8 mouse cellular contexts compared by ENCODE assay signal in the genomic region with DNA sequence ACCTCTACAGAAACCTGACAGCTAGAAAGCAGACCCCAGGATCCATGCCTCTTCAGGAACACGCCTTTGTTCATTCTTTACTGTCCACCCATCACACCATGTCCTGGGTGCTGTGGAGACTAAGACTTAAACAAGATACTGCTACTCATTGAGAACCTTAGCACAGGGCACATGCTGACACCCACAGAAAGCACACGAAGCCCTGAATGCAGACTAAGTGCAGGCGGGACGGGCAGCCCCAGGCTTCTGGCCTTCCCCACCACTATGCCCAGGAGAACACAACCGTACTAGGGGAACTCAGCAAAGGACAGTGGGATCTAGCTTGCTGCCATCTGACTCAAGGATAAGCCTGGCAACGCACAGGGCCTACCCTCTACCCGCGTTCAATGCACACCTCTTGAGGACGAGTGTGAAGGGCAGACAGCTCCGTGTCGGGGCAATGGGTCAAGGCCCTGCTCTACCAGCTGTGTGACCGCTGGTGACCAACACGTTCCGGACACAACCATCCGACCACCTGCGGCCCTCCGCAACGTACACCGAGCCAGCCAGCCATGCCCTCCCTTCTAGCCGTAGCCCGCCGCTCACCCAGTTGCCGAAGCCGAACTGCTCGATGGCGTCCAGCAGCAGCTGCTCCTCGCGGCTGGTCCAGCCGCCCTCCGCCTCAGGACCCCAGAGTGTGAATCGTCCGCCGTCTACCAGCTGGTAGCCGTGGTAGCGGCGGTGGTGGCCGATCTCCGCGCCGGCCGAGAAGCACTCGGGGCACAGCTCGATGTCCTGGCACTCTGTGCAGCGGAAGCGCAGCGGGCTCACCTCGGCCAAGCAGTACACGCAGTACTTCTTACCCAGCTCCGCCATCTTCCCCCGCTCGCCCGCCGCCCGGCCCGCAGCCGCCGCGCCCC. TPM values are rescaled to one million over a fixed set of nuclear protein-coding genes. Genes with fewer than 3 reads are reported as not detected.
A peak's percentile ranks its signal among the peaks of the same experiment; 100 is the strongest.
DNase-seq lines count a peak whose midpoint lies in the region; ATAC-seq lines count a peak whose summit lies in the region.

No protein-coding gene starts in this region.

- H3K9me3 ChIP-seq in intestine, embryonic 14.5 days (ENCODE audit: control insufficient read depth, low read length): no peaks in the 10 kb centered on the region
- H3K9me3 ChIP-seq in liver, embryonic 15.5 days (replicated peaks): no peaks in the 10 kb centered on the region
- H3K9me3 ChIP-seq in neural tube, embryonic 11.5 days (ENCODE audit: control insufficient read depth, low read length): no peaks in the 10 kb centered on the region

- H3K4me1 ChIP-seq in intestine, embryonic 14.5 days (replicated peaks; ENCODE audit: control insufficient read depth, insufficient read depth, low read length): peaks cover 15% of the 10 kb centered on the region
- H3K4me1 ChIP-seq in liver, embryonic 15.5 days (replicated peaks): peaks cover 62% of the 10 kb centered on the region
- H3K4me1 ChIP-seq in neural tube, embryonic 11.5 days (ENCODE audit: control insufficient read depth, insufficient read depth, low read length): peaks cover 18% of the 10 kb centered on the region

- H3K4me3 ChIP-seq in intestine, embryonic 14.5 days (ENCODE audit: low read depth, low read length): peak overlapping the region; percentile 91
- peak overlapping the region; percentile 93 for H3K4me3 ChIP-seq in liver, embryonic 15.5 days (replicated peaks)
- H3K4me3 ChIP-seq in neural tube, embryonic 11.5 days (ENCODE audit: low read depth, low read length): peak overlapping the region; percentile 87

- 0 out of 2 replicates have a peak overlapping the region, but pooled peaks have one; percentile 38 for H3K27ac ChIP-seq in intestine, embryonic 14.5 days (ENCODE audit: low read depth)
- H3K27ac ChIP-seq in liver, embryonic 15.5 days (replicated peaks): peak overlapping the region; percentile 84
- H3K27ac ChIP-seq in neural tube, embryonic 11.5 days (ENCODE audit: low read depth, low read length): peak overlapping the region; percentile 60

- peaks cover 16% of the 10 kb centered on the region for H3K27me3 ChIP-seq in intestine, embryonic 14.5 days (replicated peaks; ENCODE audit: control insufficient read depth, insufficient read depth, low read length)
- peaks cover 35% of the 10 kb centered on the region for H3K27me3 ChIP-seq in liver, embryonic 15.5 days
- no peaks in the 10 kb centered on the region for H3K27me3 ChIP-seq in neural tube, embryonic 11.5 days (ENCODE audit: control insufficient read depth, insufficient read depth, low read length)

- WGBS in intestine, embryonic 14.5 days: 1% methylated on average over 52 of the region's 58 CpGs
- WGBS in liver, embryonic 15.5 days (ENCODE audit: insufficient replicate concordance): 2% methylated on average over 54 of the region's 58 CpGs
- WGBS in neural tube, embryonic 11.5 days: 1% methylated on average over 57 of the region's 58 CpGs

- peak; percentile 59 for DNase-seq in retina, embryonic 14.5 days (ENCODE audit: low spot score)
- no peak for DNase-seq in retina, postnatal 1 day
- peak; percentile 70 for DNase-seq in cerebellum, adult 9-11 months
- peak; percentile 23 to 47 for DNase-seq in gastrocnemius, adult 8-10 months (ENCODE audit: low spot score in 2 of 2)
- DNase-seq in intestine, embryonic 14.5 days (ENCODE audit: low spot score): peak; percentile 82
- peak; percentile 53 for DNase-seq in neural tube, embryonic 11.5 days (ENCODE audit: low spot score)
- peak; percentile 60 to 73 for DNase-seq in thymus, postnatal 36 days

- peak; percentile 78 for ATAC-seq in intestine, embryonic 14.5 days (replicated peaks; ENCODE audit: low FRiP score, low TSS enrichment, low read depth)
- no peak for ATAC-seq in liver, embryonic 15.5 days (ENCODE audit: insufficient read depth)
- ATAC-seq in neural tube, embryonic 11.5 days (ENCODE audit: insufficient read depth, low FRiP score, low TSS enrichment): peak; percentile 55

- peak overlapping the region; percentile 86 for H3K4me2 ChIP-seq in intestine, embryonic 14.5 days (ENCODE audit: low read length)
- peak overlapping the region; percentile 90 for H3K4me2 ChIP-seq in liver, embryonic 15.5 days
- H3K4me2 ChIP-seq in neural tube, embryonic 11.5 days (ENCODE audit: low read depth): peak overlapping the region; percentile 95

- H3K36me3 ChIP-seq in intestine, embryonic 14.5 days (ENCODE audit: control insufficient read depth, insufficient read depth, low read length): no peaks in the 10 kb centered on the region
- no peaks in the 10 kb centered on the region for H3K36me3 ChIP-seq in liver, embryonic 15.5 days (replicated peaks)
- no peaks in the 10 kb centered on the region for H3K36me3 ChIP-seq in neural tube, embryonic 11.5 days (ENCODE audit: control insufficient read depth, insufficient read depth, low read length)

- H3K9ac ChIP-seq in intestine, embryonic 14.5 days (ENCODE audit: low read length): peak overlapping the region; percentile 81
- peak overlapping the region; percentile 98 for H3K9ac ChIP-seq in liver, embryonic 15.5 days
- peak overlapping the region; percentile 90 for H3K9ac ChIP-seq in neural tube, embryonic 11.5 days (ENCODE audit: low read length)

RNA-seq across cellular contexts. Expression of a gene that starts 0.6 kb away (rescaled TPM):
- total RNA-seq in gastrocnemius, adult 8-10 months (2022): 10 to 100 TPM; 13.8 to 20.4 (median 17.2) TPM
- polyA plus RNA-seq in intestine, embryonic 14.5 days (2014; fragmentation: Nextera tagmentation; extraction: Ambion mirVana): 2.8 and 3.5 TPM in 2 replicates
- polyA plus RNA-seq in liver, embryonic 15.5 days (2015; fragmentation: Nextera tagmentation; extraction: Ambion mirVana): 0.74 and 1.1 TPM in 2 replicates
- polyA plus RNA-seq in neural tube, embryonic 11.5 days (2014; fragmentation: Nextera tagmentation; extraction: Ambion mirVana): 4.0 and 4.2 TPM in 2 replicates

RNA-seq across cellular contexts. Expression of a gene that starts 0.9 kb away (rescaled TPM):
- total RNA-seq in gastrocnemius, adult 8-10 months (2022): under 1 TPM in 3 of 4 experiments, not detected in 1; 0.07 to 0.18 (median 0.07) TPM
- 0.20 and 0.27 TPM in 2 replicates for polyA plus RNA-seq in intestine, embryonic 14.5 days (2014; fragmentation: Nextera tagmentation; extraction: Ambion mirVana)
- polyA plus RNA-seq in liver, embryonic 15.5 days (2015; fragmentation: Nextera tagmentation; extraction: Ambion mirVana): 0.07 and 0.09 TPM in 2 replicates
- polyA plus RNA-seq in neural tube, embryonic 11.5 days (2014; fragmentation: Nextera tagmentation; extraction: Ambion mirVana): 3.4 and 3.8 TPM in 2 replicates

RNA-seq across cellular contexts. Expression of a gene that starts 18.7 kb away (rescaled TPM):
- total RNA-seq in gastrocnemius, adult 8-10 months (2022): 10 to 100 TPM; 31.2 to 35.5 (median 33.3) TPM
- polyA plus RNA-seq in intestine, embryonic 14.5 days (2014; fragmentation: Nextera tagmentation; extraction: Ambion mirVana): 66.5 and 68.0 TPM in 2 replicates
- 36.9 and 37.0 TPM in 2 replicates for polyA plus RNA-seq in liver, embryonic 15.5 days (2015; fragmentation: Nextera tagmentation; extraction: Ambion mirVana)
- 56.2 and 58.6 TPM in 2 replicates for polyA plus RNA-seq in neural tube, embryonic 11.5 days (2014; fragmentation: Nextera tagmentation; extraction: Ambion mirVana)
